Mouse (Mus musculus) right cerebral cortex, postnatal 36 days (tissue): Measurements from ENCODE around the gene Nuak1.

Source experiments
- DNase-seq, 2 experiments: peaks; one replicate each; pipeline ENCODE4 v3.0.0; 2022; ENCODE audit warnings: low spot score in 2 of 2, mixed read lengths in 1 of 2

Nuak1 gene

DNA sequence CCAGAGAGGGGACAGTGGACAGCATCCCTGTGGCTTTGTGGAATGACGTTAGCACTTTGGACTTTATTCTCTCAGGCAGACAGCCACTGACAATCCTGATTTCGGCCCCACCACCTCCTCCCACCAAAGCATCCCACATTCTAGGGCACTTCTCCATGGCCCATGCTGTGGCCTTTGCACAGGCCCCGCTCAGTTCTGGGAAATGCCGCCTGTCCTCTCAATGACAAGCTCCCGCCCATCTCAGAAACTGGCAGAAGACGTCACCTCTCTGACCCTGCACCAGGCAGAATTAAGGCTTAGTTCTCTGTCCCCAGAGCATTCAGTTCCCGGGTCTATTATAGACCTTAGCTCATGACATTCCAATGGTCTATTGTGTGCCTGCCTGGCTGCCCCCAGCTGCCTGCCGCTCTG, 7.0 kb upstream of the Nuak1 start:
- no peak for DNase-seq

DNA sequence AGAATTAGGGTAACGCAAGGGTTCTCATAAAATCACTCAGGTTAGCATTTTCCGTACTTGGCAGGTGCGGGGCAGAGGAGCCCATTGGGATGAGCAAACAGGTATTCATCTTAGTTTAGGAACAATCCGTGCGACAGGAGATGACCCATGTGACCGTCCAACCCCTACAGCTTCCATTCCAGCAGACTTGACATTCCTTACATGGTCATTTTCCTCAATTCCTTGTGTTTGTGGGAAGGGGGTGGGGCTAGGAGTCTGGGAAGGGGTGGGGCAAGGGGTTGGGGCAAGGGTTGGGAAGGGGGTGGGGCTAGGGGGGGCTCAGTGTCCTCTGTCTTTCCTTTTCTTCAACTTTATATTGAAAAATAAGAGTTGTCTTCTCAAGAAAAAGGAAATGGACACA, 6.3 kb upstream of the Nuak1 start:
- no peak for DNase-seq

DNA sequence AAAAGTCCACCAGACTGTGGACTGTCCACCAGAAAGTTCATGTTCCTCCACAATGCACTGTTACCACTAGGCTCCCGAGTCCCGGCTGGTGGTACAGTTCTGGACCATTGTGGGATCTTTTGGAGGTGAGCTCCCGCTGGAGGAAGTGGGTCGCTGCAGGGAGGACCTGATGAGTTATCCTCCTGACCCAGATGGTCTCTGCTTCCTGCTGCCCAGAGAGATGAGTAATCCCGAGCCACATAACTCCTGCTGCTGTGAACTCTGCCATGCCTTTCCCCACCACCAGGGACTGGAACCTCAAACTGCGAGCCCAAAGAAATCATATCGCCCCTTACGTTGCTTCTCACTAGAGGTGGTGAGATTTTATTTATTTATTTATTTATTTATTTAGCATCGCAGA, 4.0 kb upstream of the Nuak1 start:
- no peak for DNase-seq

- no peak for DNase-seq
Observed at GRCm38 (mm10) chr10:84441846-84442245, 1.4 kb upstream of the Nuak1 start.

DNA sequence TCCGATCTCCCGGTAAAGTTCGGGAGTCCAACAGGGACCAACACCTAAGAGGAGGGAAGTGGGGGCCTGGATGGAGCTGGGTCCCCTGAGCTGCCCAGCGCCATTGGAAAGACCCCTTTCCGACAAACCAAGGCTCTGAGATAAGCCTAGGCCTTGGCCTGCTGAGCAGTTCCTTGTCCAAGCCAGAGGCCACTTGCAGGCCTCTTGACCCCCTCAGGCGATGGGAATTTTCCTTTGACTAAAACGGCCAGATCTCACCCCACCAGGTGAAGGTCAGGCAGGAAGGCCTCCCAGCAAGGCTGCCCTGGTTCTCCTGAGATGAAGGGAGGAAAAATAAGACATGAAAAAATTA, 1.0 kb upstream of the Nuak1 start:
- no peak for DNase-seq

GRCm38 (mm10) chr10:84440181-84440540, 236 bp downstream of the Nuak1 start:
- no peak for DNase-seq

DNA sequence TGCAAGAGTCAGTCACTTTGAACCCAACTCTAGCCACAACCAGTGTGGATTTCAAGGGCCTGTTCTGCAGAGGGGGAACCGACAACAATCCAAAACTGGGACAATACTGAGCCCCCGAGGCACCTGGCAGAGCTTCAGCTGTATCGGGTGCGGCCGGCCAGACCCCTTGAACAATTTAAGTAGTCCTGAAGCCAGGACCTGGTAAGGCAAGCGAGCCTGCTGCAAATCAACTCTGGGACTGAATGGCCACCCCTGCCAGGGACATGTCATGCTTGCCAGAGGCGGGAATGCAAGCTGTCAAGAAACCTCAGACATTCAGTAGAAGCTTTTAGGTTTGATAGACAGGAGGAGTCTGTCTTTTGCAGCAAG, 1.2 kb downstream of the Nuak1 start:
- no peak for DNase-seq

- DNase-seq: no peak
Observed at GRCm38 (mm10) chr10:84438466-84439227, 1.8 kb downstream of the Nuak1 start.

- DNase-seq: peak; percentile 97 to 98
Observed at GRCm38 (mm10) chr10:84438049-84438422, 2.4 kb downstream of the Nuak1 start.

GRCm38 (mm10) chr10:84437166-84438048, 3.0 kb downstream of the Nuak1 start:
- DNase-seq: no peak

DNA sequence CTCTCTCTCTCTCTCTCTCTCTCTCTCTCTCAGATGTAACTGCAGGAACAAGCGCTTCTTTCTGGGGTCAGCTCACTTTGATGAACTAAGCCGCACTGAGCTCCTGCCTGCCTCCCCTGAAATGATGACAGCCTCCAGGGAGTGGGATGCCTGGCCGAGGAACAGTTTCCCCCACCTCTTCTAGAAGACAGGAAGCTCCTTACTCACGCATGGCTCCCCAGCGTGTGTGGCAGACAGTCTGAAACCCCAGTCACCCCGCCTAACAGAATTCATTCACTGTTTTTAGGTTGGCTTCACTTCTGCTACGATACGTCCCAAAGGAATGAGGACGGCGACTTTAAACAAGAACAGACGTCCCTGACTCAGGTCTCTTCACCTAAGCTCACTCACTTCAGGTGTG, 4.5 kb downstream of the Nuak1 start:
- DNase-seq: no peak

GRCm38 (mm10) chr10:84433193-84433801, 7.1 kb downstream of the Nuak1 start:
- DNase-seq: no peak

DNA sequence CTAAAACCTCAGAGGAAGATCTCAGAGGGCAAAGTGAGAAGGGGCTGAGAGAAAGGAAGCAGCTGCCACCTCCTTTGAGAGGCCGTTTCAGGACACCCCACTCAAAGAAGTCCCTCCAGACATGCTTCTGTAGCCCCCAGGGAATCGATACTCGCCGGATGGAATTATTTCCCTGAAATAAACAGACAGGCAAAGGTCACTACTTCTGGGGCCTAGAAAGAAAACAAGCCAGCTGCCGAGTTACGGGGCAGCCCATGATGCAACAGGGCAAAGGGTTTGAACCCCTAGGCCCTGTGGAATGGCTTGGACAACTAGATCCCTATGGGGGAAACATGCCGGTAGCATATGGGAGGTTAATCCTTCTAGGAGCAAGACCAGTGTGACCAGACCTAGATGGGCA, 16.0 kb downstream of the Nuak1 start:
- no peak for DNase-seq

GRCm38 (mm10) chr10:84423903-84424302, 16.5 kb downstream of the Nuak1 start:
- no peak for DNase-seq

- DNase-seq: no peak
Observed at GRCm38 (mm10) chr10:84420589-84420988, 19.8 kb downstream of the Nuak1 start.

- no peak for DNase-seq
Observed at GRCm38 (mm10) chr10:84418421-84418820, 22.0 kb downstream of the Nuak1 start.

DNA sequence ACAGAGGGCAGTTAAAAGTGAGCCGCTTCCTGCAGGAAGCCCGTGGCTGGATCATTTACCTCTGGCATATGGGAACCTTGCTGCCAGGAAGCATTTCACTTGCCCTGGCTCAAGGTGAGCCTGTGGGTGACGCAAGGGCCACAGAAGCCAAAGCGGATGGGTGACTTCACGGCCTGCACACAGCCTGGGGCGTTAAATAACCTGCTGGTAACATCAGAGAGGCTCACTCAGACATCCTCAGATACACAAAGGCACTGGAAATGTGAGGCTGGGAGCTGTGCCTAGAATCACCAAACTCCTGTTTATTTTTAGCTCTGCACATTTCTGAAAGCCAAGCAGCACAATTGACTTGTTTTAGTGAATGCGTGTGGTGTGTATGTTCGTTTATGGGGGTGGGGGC, 23.6 kb downstream of the Nuak1 start:
- DNase-seq: no peak

GRCm38 (mm10) chr10:84414981-84415700, 25.3 kb downstream of the Nuak1 start:
- no peak for DNase-seq

DNA sequence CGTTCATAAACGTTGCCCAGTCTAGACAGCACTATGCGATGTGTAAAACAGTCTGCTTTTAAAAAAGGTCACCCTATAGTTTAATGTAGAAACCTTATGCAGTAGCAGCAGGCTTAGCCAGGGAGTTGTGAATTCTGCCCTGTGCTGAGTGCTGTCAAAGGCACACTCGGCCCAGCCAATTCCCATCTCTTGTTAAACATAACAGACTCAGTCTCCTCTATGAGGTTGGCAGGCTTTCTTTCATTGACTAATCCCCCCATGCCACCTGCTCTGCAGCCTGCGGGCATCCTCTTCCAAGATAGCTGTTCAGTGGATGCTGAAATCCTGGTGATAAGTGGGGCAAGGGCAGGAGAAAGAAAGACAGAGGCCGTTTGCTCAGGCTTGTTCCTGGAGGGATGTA, 27.1 kb downstream of the Nuak1 start:
- DNase-seq: no peak

DNA sequence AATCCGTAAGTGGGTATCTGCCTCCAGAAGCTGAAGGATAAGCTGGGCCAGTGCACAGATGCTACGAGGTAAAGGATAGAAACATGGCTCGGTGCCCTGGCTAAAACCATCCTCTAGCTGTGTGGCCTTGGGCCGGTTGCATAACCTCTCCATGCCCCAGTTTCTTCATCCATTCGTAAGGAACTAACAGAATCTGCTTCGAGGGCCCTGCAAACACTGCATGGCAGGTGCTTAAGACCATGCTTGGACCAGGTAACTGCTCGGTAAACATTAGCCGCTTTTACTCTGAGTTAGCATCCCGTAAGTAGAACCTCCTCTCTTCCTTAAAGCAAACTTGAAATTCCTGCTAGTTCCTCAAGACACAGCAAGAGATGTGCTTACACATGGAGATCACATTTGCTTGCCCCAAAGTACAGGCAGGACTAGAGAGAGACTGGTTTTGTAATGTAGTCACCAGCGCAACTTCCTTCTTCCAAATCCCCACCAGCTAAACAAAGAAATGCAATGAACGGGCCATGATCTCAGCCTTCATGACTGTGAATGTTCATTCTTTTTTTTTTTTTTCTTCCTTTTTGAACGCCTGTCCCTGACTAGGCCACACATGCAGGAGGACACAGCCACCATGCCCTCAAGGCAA, 28.0 kb downstream of the Nuak1 start:
- no peak for DNase-seq
